11 mouse cellular contexts compared by ENCODE assay signal in genomic region chr2:8638082-8638481, GRCm38 (mm10).
DNase-seq lines count a peak whose midpoint lies in the region; ATAC-seq lines count a peak whose summit lies in the region.
"Had no signal": no experiment of that assay in that cellular context is flagged by ENCODE, and none has a peak within 500 bp of the region (broad histone marks: within the 10 kb centered on the region; RNA-seq: fewer than 3 reads in every experiment).

No protein-coding gene starts in this region.

- no peak overlapping the region for H3K27ac ChIP-seq in hindbrain, embryonic 11.5 days (ENCODE audit: low read depth, low read length)
- no peak overlapping the region for H3K27ac ChIP-seq in hindbrain, embryonic 16.5 days (ENCODE audit: low read depth, low read length)
- H3K27ac ChIP-seq: embryonic facial prominence, embryonic 13.5 days had no signal

- no peaks in the 10 kb centered on the region for H3K9me3 ChIP-seq in hindbrain, embryonic 11.5 days (ENCODE audit: control insufficient read depth, low read length)
- no peaks in the 10 kb centered on the region for H3K9me3 ChIP-seq in hindbrain, embryonic 16.5 days (ENCODE audit: control insufficient read depth, low read length)
- H3K9me3 ChIP-seq: embryonic facial prominence, embryonic 13.5 days had no signal

- H3K27me3 ChIP-seq in hindbrain, embryonic 11.5 days (ENCODE audit: control insufficient read depth, insufficient read depth, low read length) = no peaks in the 10 kb centered on the region
- no peaks in the 10 kb centered on the region for H3K27me3 ChIP-seq in hindbrain, embryonic 16.5 days (replicated peaks; ENCODE audit: control insufficient read depth, insufficient read depth, low read length)
- H3K27me3 ChIP-seq: embryonic facial prominence, embryonic 13.5 days had no signal

- WGBS in hindbrain, embryonic 11.5 days = 64% methylated on average over 7 of the region's 7 CpGs
- WGBS in hindbrain, embryonic 16.5 days = 46% methylated on average over 7 of the region's 7 CpGs

- H3K4me3 ChIP-seq in hindbrain, embryonic 11.5 days (ENCODE audit: low read depth, low read length) = no peak overlapping the region
- no peak overlapping the region for H3K4me3 ChIP-seq in hindbrain, embryonic 16.5 days (ENCODE audit: low read length)
- H3K4me3 ChIP-seq: embryonic facial prominence, embryonic 13.5 days had no signal

- no peaks in the 10 kb centered on the region for H3K4me1 ChIP-seq in hindbrain, embryonic 11.5 days (replicated peaks; ENCODE audit: control insufficient read depth, insufficient read depth, low read length)
- no peaks in the 10 kb centered on the region; the same call in 1 of the 2 replicates for H3K4me1 ChIP-seq in hindbrain, embryonic 16.5 days (ENCODE audit: control insufficient read depth, insufficient read depth, low read depth, low read length)
- H3K4me1 ChIP-seq: embryonic facial prominence, embryonic 13.5 days had no signal

- no peak overlapping the region for H3K9ac ChIP-seq in hindbrain, embryonic 11.5 days (ENCODE audit: low read depth, low read length)
- H3K9ac ChIP-seq in hindbrain, embryonic 16.5 days (ENCODE audit: low read depth, low read length) = no peak overlapping the region
- H3K9ac ChIP-seq: embryonic facial prominence, embryonic 13.5 days had no signal

- peak; percentile 15 for DNase-seq in hindbrain, embryonic 11.5 days (ENCODE audit: low spot score)
- peak; percentile 7 for DNase-seq in urinary bladder, postnatal 14 days (ENCODE audit: low spot score)
- no peak for DNase-seq in urinary bladder, postnatal 4 days (ENCODE audit: low spot score in 2 of 2)
- peak; percentile 31 for DNase-seq in layer of hippocampus, adult 9-11 months
- no peak for DNase-seq in ovary, postnatal 36 days (ENCODE audit: low spot score)
- no peak for DNase-seq in ovary, adult 18-20 months (ENCODE audit: low spot score)
- DNase-seq: kidney, adult 8-10 months; liver had no signal

- no peaks in the 10 kb centered on the region for H3K36me3 ChIP-seq in hindbrain, embryonic 11.5 days (ENCODE audit: control insufficient read depth, insufficient read depth, low read length)
- H3K36me3 ChIP-seq in hindbrain, embryonic 16.5 days (ENCODE audit: control insufficient read depth, insufficient read depth, low read length) = no peaks in the 10 kb centered on the region
- H3K36me3 ChIP-seq: embryonic facial prominence, embryonic 13.5 days had no signal

- ATAC-seq in hindbrain, embryonic 11.5 days (ENCODE audit: low FRiP score) = no peak
- no peak; the same call in 1 of the 2 replicates for ATAC-seq in hindbrain, embryonic 16.5 days
- no peak for ATAC-seq in cerebellum, adult (ENCODE audit: insufficient number of reproducible peaks, low FRiP score, low TSS enrichment)

- no peak overlapping the region for H3K4me2 ChIP-seq in hindbrain, embryonic 11.5 days (replicated peaks; ENCODE audit: low read depth, low read length)
- no peak overlapping the region for H3K4me2 ChIP-seq in hindbrain, embryonic 16.5 days (ENCODE audit: low read length)
- H3K4me2 ChIP-seq: embryonic facial prominence, embryonic 13.5 days had no signal

Comparison
In these comparisons a context has a peak if more than half of its experiments do, and no peak if none do; other contexts are left out.
1. DNase-seq: peak in hindbrain, embryonic 11.5 days (single experiment), urinary bladder, postnatal 14 days (single experiment) and layer of hippocampus, adult 9-11 months (single experiment); none in urinary bladder, postnatal 4 days (0 of 2), ovary, postnatal 36 days (single experiment) and ovary, adult 18-20 months (single experiment).